Mouse (Mus musculus): Measurements from ENCODE around the gene Gpr150. TPM values are rescaled to one million over a fixed set of nuclear protein-coding genes. Genes with fewer than 3 reads are reported as not detected.

Gpr150 gene
- total RNA-seq, 4 experiments from 2014 or later = not detected

GRCm38 (mm10) chr13:76014511-76014910, 42.3 kb downstream of the Gpr150 start:
- DNase-seq (ENCODE audit: low spot score in 2 of 2) = no peak

Other genes starting within 250 kb of the Gpr150 start
- 10 to 100 TPM; 23.6 to 32.2 (median 28.3) TPM for gene Glrx, start 217.1 kb downstream of the Gpr150 start, total RNA-seq (2022)
- 10 to 100 TPM; 18.7 to 21.6 (median 20.0) TPM for gene Rhobtb3, start 113.1 kb downstream of the Gpr150 start, total RNA-seq (2022)
- gene Spata9, start 89.8 kb downstream of the Gpr150 start, total RNA-seq (2022) = not detected
- gene Rfesd, start 38.3 kb downstream of the Gpr150 start, total RNA-seq (2022) = 10 to 100 TPM; 17.6 to 29.0 (median 22.7) TPM
- gene Arsk, start 41.7 kb upstream of the Gpr150 start, total RNA-seq (2022) = 1 to 10 TPM; 3.0 to 4.3 (median 3.8) TPM
- 10 to 100 TPM; 13.2 to 16.4 (median 14.2) TPM for gene Ttc37, start 41.7 kb upstream of the Gpr150 start, total RNA-seq (2022)
- under 1 TPM in 1 of 4 experiments, not detected in 3; 0.46 TPM for gene Fam81b, start 248.1 kb upstream of the Gpr150 start, total RNA-seq (2022)